Mouse (Mus musculus) embryonic fibroblast, embryonic 13.5 days (primary cell): ENCODE measurements around the gene Ago3.

Experiments
- CTCF ChIP-seq: IDR thresholded peaks from 2 replicates; pipeline ENCODE4 v1.5.1; 2011; ENCODE audit warnings: mild to moderate bottlenecking, control low read depth, low read length, moderate library complexity, borderline replicate concordance; ENCODE audit not compliant: insufficient read depth
- POLR2A ChIP-seq: IDR thresholded peaks from 2 replicates; pipeline ENCODE4 v1.6.1; 2011; ENCODE audit warnings: low read depth, mild to moderate bottlenecking, control low read depth, low read length, moderate library complexity

DNA sequence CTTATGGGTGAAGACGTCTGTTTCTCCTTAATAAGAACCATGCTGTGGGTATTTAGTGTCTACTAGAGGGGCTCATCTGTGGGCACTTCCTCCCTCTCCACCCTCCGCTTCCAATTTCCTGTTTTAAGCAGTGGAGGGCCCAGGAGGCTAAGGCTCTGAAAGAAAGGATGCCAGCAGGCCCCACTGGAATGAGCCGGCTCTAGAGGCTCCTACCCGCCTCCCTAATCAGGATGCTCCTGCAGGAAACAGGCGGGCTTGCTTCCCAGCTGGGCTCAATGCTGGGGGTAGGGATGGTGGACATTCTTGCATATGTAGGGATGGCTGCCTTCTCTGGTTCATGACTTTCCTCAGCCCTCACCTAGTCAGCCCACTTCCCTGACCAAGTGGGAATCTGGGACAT is 116.2 kb downstream of the Ago3 start:
- no peak for TF ChIP-seq POLR2A
- no peak for TF ChIP-seq CTCF
